Mouse (Mus musculus) heart, adult 11 months (tissue): Measurements from ENCODE around the gene Hoxa13.

Source experiments
- DNase-seq: peaks from one replicate; pipeline ENCODE4 v3.0.0; 2022

Hoxa13 gene

GRCm38 (mm10) chr6:52221337-52221992 is 39.2 kb downstream of the Hoxa13 start, which contains the start of gene Hoxa7:
TSS of gene Hoxa7 (minus strand) at chr6:52221854.
- DNase-seq, result peak; percentile 97

GRCm38 (mm10) chr6:52220865-52221310 is 39.8 kb downstream of the Hoxa13 start:
- no peak for DNase-seq

- peak; percentile 90 for DNase-seq
Observed at GRCm38 (mm10) chr6:52220003-52220864, 40.4 kb downstream of the Hoxa13 start.

GRCm38 (mm10) chr6:52219234-52219942 is 41.3 kb downstream of the Hoxa13 start:
- no peak for DNase-seq

- no peak for DNase-seq
Observed at GRCm38 (mm10) chr6:52218643-52219215, 42.0 kb downstream of the Hoxa13 start.

- DNase-seq, result peak; percentile 80
Observed at GRCm38 (mm10) chr6:52217895-52218642, 42.6 kb downstream of the Hoxa13 start.

- peak; percentile 96 for DNase-seq
Observed at GRCm38 (mm10) chr6:52217459-52217768, 43.3 kb downstream of the Hoxa13 start.

- DNase-seq, result peak; percentile 90
Observed at GRCm38 (mm10) chr6:52216691-52217458, 43.8 kb downstream of the Hoxa13 start.

GRCm38 (mm10) chr6:52215771-52216535 is 44.7 kb downstream of the Hoxa13 start:
- DNase-seq, result peak; percentile 88

- DNase-seq, result peak; percentile 83
Observed at GRCm38 (mm10) chr6:52215070-52215469, 45.6 kb downstream of the Hoxa13 start.

- DNase-seq, result peak; percentile 77
Observed at GRCm38 (mm10) chr6:52214271-52214670, 46.4 kb downstream of the Hoxa13 start.

GRCm38 (mm10) chr6:52213119-52213986 is 47.3 kb downstream of the Hoxa13 start, which contains the start of the genes Hoxa3 and Gm28308:
TSS of gene Hoxa3 (minus strand) at chr6:52213336.
TSS of gene Gm28308 (minus strand) at chr6:52213339.
- peak; percentile 94 for DNase-seq

- peak; percentile 89 for DNase-seq
Observed at GRCm38 (mm10) chr6:52212556-52213118, 48.0 kb downstream of the Hoxa13 start.

- DNase-seq, result peak; percentile 91
Observed at GRCm38 (mm10) chr6:52211961-52212360, 48.7 kb downstream of the Hoxa13 start.

- peak; percentile 95 for DNase-seq
Observed at GRCm38 (mm10) chr6:52211170-52211935, 49.3 kb downstream of the Hoxa13 start.

GRCm38 (mm10) chr6:52209685-52210046 is 51.0 kb downstream of the Hoxa13 start:
- DNase-seq, result peak; percentile 60

- DNase-seq, result peak; percentile 88
Observed at GRCm38 (mm10) chr6:52208868-52209684, 51.6 kb downstream of the Hoxa13 start.
